Mouse (Mus musculus) megakaryocyte, adult 5-6 weeks (primary cell): Measurements from ENCODE around the gene Vdac1. TPM values are rescaled to one million over a fixed set of nuclear protein-coding genes. Genes with fewer than 3 reads are reported as not detected.

Source experiments
- ATAC-seq: 2 replicates; pipeline ENCODE4 v1.8.0; 2016; ENCODE audit warnings: mild to moderate bottlenecking, inconsistent platforms; ENCODE audit not compliant: poor library complexity, severe bottlenecking
- total RNA-seq, 2 experiments: library from RNA; stranded (forward) in 1 of 2; stranded (reverse) in 1 of 2; fragments of 153-499, 151-499 nt in 1 of 2; fragments of 221-1000, 200-1000 nt in 1 of 2; gene quantifications; 2 replicates each; pipeline versions ENCODE4 v1.2.3 to v1.2.4; 2015 to 2017

The Vdac1 gene
- total RNA-seq, 2 experiments from 2014 or later: 71.2 to 116 TPM

- ATAC-seq: peak; percentile 32; the same call in 1 of the 2 replicates
These were observed 8.8 kb downstream of the Vdac1 start for GRCm38 (mm10) chr11:52369252-52370134.

- no peak for ATAC-seq
These were observed 9.4 kb downstream of the Vdac1 start for GRCm38 (mm10) chr11:52370135-52370452.

- no peak for ATAC-seq
These were observed 9.9 kb downstream of the Vdac1 start for GRCm38 (mm10) chr11:52370538-52370937.

GRCm38 (mm10) chr11:52373841-52374240 lies 13.2 kb downstream of the Vdac1 start:
- no peak for ATAC-seq

DNA sequence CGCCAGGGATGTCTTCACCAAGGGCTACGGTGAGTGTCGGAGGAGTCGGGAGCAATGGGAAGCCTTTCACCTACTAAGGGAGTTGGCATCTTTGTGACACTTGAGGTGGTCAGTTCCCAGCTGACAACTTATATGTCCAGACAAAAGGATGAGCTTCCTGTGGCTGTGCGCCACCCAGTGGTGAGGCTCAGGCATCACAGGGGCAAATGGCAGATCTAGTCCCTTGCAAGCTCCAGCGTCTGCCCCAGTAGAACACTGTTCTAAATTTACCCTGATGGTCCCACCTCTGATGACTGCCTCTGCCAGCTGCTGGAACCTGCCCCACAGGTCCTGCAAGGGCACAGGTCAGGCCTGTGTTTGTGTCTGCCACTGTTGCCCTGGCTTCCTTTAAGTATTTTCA lies 13.7 kb downstream of the Vdac1 start:
- peak; percentile 94 for ATAC-seq

DNA sequence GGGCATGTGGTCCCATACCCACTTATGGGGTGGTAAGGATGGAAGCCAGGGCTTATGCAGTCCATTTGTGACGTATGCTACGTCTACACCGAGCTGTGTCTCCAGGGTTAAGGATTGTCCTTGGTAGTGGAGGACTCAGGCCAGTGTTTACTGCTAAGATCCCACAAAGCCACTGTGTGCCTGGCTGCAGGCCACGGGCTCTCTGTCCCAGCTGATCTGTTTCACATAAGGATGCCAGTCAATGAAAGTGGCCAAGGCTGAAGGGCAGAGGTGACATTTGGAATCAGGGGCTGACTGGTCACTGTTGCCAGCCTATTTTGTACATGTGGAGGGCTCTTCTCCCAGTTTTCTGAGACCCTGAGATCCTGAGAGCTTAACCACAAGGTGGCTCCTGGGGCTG lies 16.9 kb downstream of the Vdac1 start:
- no peak for ATAC-seq

GRCm38 (mm10) chr11:52379241-52379640 lies 18.6 kb downstream of the Vdac1 start:
- no peak for ATAC-seq

- no peak for ATAC-seq
These were observed 23.1 kb downstream of the Vdac1 start for GRCm38 (mm10) chr11:52383741-52384140.

GRCm38 (mm10) chr11:52384667-52385066 lies 24.0 kb downstream of the Vdac1 start:
- no peak for ATAC-seq

GRCm38 (mm10) chr11:52386892-52387291 lies 26.2 kb downstream of the Vdac1 start:
- ATAC-seq: no peak

DNA sequence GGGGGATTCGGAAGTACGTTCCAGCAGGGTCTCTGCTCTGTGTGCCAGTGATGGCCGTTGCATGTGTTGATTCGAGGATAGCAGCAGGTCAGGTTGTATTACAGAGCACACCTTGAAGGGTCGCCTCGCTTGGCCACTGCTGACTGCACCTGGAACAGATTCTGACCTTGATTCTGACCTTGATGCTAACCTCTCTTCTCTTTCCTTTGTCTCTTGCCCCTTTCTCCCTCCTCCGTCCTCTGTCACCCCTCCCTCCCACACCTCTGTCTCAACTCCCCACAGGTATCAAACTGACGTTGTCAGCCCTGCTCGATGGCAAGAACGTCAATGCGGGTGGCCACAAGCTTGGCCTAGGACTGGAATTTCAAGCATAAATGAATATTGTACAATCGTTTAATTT lies 27.5 kb downstream of the Vdac1 start:
- ATAC-seq: no peak

DNA sequence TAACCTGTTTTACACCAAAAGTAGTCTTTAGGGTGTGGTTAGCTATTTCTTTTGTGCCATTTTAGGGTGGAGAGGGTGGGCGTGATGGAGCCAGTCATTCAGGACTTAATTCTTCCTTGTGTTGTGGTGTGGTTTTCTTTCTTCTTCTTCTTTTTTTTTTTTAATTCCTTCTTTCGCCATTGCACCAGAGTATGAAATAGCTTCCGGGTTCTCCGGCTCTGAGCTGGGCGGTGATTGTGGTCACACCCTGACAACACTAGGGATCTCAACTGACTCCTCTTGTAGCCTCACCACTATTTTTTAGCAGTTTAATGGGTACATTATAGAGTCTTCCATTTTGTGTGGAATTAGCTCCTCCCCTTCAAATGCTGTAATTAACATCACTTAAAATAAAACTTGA lies 28.3 kb downstream of the Vdac1 start:
- peak; percentile 92 for ATAC-seq

GRCm38 (mm10) chr11:52389933-52390332 lies 29.3 kb downstream of the Vdac1 start:
- peak; percentile 88 for ATAC-seq

DNA sequence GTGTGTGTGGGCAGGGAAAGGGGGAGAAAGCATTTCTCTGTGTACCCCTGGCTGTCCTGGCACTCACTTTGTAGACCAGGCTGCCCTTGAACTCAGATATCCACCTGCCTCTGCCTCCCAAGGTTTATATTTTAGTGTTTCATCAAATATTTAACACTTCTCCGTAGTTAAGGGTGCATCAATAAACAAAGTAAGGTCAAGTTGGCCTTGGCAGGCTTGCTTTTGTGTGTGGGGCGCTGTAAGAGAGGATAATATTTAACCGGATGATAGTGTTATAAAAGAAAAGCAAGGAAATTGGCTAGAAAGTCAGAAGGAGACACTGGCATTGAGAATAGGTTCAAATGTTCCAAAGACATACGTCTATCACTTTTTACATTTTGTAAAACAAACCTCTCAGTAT lies 33.8 kb downstream of the Vdac1 start:
- ATAC-seq: no peak

- ATAC-seq: no peak
These were observed 34.7 kb downstream of the Vdac1 start for GRCm38 (mm10) chr11:52395343-52395742.

DNA sequence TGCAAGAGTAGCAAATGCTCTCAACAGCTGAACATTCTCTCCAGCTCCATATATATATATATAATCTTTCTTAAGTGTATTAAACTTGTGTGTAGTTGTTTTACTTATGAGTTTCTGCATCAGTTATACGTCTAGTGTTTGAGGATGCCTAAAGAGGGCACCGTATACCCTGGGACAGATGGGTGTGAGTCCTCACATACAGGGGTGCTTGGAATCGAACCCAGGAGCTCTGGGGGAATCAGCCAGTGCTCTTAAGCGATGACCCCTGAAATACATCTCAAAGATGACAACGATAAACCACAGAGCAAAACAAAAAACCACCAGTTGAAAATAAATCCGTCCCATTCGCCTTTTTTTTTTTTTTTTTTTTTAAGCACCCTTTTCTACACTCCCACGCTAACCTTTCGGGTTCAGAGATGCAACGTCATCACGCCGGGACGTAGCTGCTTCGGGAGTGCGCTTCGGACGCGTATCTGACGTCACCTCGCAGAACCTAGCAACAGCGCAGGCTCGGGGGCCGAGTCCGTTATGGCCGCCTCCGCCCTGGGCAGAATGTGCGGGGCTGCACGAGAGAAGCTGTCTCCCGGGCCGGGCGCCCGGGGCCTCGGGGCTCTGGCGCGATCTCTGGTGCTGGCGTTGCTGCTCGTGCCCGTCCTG lies 35.4 kb downstream of the Vdac1 start, which contains the start of gene 9530068E07Rik:
Gene 9530068E07Rik, plus strand, starts transcription at position 489 of the 657 bp plus-strand sequence.
- ATAC-seq: peak; percentile 93

- ATAC-seq: peak; percentile 54
These were observed 36.0 kb downstream of the Vdac1 start for GRCm38 (mm10) chr11:52396597-52397188.

DNA sequence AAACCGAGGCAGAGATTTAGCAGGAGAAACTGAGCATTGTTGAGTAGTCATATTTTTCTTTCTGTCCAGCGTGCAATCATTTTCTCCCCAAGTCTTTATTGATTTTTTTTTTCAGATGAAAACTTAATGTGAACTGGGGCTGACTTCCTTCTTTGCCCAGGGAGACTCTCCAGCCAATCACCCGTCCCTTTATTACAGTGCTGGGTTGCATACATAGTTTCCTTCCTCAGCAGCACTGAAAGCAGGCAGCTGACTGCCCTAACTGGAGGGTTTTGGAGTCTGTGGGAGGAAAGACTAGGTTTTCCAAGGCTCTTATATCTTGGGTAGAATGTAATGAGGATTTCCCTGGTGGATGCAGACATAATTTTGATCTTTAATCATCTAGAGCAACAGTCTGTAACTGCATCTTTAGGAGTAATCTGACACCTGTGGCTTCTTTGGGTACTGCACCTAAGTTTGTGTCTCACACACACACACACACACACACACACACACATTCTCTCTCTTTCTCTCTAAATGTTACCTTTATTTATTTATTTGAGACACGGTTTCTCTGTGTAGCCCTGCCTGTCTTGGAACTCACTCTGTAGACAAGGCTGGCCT lies 36.8 kb downstream of the Vdac1 start:
- peak; percentile 78 for ATAC-seq

DNA sequence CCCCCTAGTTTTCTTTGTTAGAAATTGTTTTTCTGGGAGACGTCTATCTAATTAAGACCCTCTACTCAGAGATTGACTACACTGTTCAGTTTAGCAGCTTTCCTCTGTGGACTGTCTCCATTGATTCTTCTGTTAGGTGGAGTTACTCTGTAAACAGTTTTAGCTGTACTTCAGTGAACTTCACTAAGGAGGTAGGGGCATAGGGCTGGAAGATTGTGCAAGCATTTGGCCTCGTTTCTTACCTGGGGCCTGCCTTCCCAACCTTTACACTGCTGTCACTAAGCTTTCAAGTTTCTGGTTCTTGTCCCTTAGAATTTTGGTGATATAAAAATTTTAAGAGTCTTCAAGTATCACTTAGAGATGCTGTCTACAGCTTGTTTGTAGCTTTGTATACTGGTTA lies 40.8 kb downstream of the Vdac1 start:
- no peak for ATAC-seq

GRCm38 (mm10) chr11:52402566-52402965 lies 41.9 kb downstream of the Vdac1 start:
- no peak for ATAC-seq

- ATAC-seq: no peak
These were observed 43.5 kb downstream of the Vdac1 start for GRCm38 (mm10) chr11:52404209-52404608.
